Mouse (Mus musculus) lung, embryonic 16.5 days (tissue): ENCODE data around the gene Arhgap32. TPM values are rescaled to one million over a fixed set of nuclear protein-coding genes. Genes with fewer than 3 reads are reported as not detected.

ENCODE experiments used
- ATAC-seq: fragments of 200-750 bp; cut with Nextera tagmentation; 2 replicates; pipeline ENCODE4 v1.8.0; 2017; ENCODE audit warnings: low read depth, mild to moderate bottlenecking, moderate library complexity
- H3K27ac ChIP-seq: fragments of 300-500 bp; sonication (generic); 2 replicates; pipeline ENCODE4 v1.5.1; 2014; ENCODE audit warnings: mild to moderate bottlenecking, control low read depth, low read length
- H3K27me3 ChIP-seq: fragments of 300-500 bp; sonication (generic); 2 replicates; pipeline ENCODE4 v1.6.1; 2014; ENCODE audit warnings: low read depth, low read length, mixed read lengths; ENCODE audit not compliant: control insufficient read depth, insufficient read depth
- H3K36me3 ChIP-seq: fragments of 300-500 bp; sonication (generic); 2 replicates; pipeline ENCODE4 v1.6.1; 2014; ENCODE audit warnings: low read length; ENCODE audit not compliant: control insufficient read depth, insufficient read depth
- H3K4me1 ChIP-seq: fragments of 300-500 bp; sonication (generic); replicated peaks from 2 replicates; pipeline ENCODE4 v1.6.1; 2014; ENCODE audit warnings: low read length, mixed read lengths; ENCODE audit not compliant: control insufficient read depth, insufficient read depth
- H3K4me2 ChIP-seq: fragments of 300-500 bp; sonication (generic); 2 replicates; pipeline ENCODE4 v1.6.1; 2014; ENCODE audit warnings: low read depth, low read length, control low read depth
- H3K4me3 ChIP-seq: fragments of 300-500 bp; sonication (generic); 2 replicates; pipeline ENCODE4 v1.5.1; 2014; ENCODE audit warnings: mild to moderate bottlenecking, low read length, control low read depth
- H3K9ac ChIP-seq: fragments of 300-500 bp; sonication (generic); 2 replicates; pipeline ENCODE4 v1.6.1; 2014; ENCODE audit warnings: low read length, control low read depth
- H3K9me3 ChIP-seq: fragments of 300-500 bp; sonication (generic); 2 replicates; pipeline ENCODE4 v1.6.1; 2016; ENCODE audit warnings: low read length; ENCODE audit not compliant: control insufficient read depth
- WGBS: fragments of 180-500 bp; shearing (Covaris S2); extraction: QIAGEN DNeasy Blood & Tissue Kit; methylation state at CpG from one replicate; pipeline ENCODE4 v1.1.7; 2014; 5-methylcytosine and 5-hydroxymethylcytosine counted together
- polyA plus RNA-seq: library from polyadenylated mRNA; unstranded; fragments of >200 nt; fragmentation: Nextera tagmentation; extraction: Ambion mirVana; gene quantifications from 2 replicates; pipeline ENCODE4 v1.2.1, GENCODE M21; 2015

Gene Arhgap32
- polyA plus RNA-seq, 1 experiment from 2014 or later: 4.9 TPM

DNA sequence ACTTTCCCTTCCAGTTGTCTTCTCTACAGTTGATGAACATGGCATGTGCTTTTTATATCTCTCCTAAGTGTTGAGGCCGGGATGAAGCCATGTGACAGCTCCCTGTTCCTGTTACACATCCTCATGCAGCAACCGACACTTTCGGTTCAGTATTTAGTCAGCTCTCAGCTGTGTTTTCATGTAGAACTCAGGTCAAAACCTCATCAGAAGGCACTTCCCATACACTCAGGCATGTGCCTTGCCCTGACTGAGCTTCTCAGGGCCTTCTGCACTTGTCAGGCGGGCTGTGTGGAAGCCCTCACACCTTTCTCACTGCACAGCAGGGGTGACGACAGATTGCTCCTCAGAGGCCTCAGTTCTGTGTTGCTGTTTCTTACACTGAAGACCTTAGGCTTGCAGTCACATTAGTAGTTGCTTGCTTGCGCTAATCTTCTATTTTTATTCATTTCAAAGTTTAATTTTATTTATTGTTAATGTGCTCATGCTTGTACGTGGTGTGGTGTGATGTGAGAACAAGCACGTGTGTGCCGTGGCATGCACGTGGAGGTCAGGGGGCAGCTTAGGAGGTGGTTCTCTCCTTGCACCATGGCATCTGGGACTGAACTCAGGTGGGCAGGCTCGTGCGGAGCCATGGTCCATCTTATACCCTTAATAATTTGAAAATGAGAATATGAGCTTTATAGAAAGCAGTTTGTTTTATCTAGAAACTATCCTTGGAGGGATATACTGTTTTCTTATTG lies 30.5 kb downstream of the Arhgap32 start:
- ATAC-seq: no peak
- Histone ChIP-seq H3K4me3 (no peak overlapping the region), H3K27ac (no peak overlapping the region), H3K27me3 (no peaks in the 10 kb centered on the region), H3K36me3 (no peaks in the 10 kb centered on the region), H3K9me3 (no peaks in the 10 kb centered on the region), H3K4me1 (no peaks in the 10 kb centered on the region), H3K9ac (no peak overlapping the region), H3K4me2 (no peak overlapping the region)
- WGBS: 43% methylated on average over 12 of the region's 12 CpGs

- WGBS: 84% methylated on average over 3 of the region's 3 CpGs
- no peak overlapping the region for H3K9ac ChIP-seq
- H3K27me3 ChIP-seq: no peaks in the 10 kb centered on the region
- no peak for ATAC-seq
- no peak overlapping the region for H3K4me3 ChIP-seq
- H3K4me2 ChIP-seq: no peak overlapping the region
- no peak overlapping the region for H3K27ac ChIP-seq
- no peaks in the 10 kb centered on the region for H3K4me1 ChIP-seq
- H3K36me3 ChIP-seq: no peaks in the 10 kb centered on the region
- H3K9me3 ChIP-seq: no peaks in the 10 kb centered on the region
Observed at GRCm38 (mm10) chr9:32149241-32149640, 33.3 kb downstream of the Arhgap32 start.

GRCm38 (mm10) chr9:32149836-32150642 lies 34.1 kb downstream of the Arhgap32 start:
- Histone ChIP-seq H3K4me2 (no peak overlapping the region), H3K9me3 (no peaks in the 10 kb centered on the region), H3K27me3 (no peaks in the 10 kb centered on the region), H3K4me1 (no peaks in the 10 kb centered on the region), H3K4me3 (no peak overlapping the region), H3K27ac (no peak overlapping the region), H3K9ac (no peak overlapping the region), H3K36me3 (no peaks in the 10 kb centered on the region)
- 80% methylated on average over 11 of the region's 11 CpGs for WGBS
- ATAC-seq: no peak

DNA sequence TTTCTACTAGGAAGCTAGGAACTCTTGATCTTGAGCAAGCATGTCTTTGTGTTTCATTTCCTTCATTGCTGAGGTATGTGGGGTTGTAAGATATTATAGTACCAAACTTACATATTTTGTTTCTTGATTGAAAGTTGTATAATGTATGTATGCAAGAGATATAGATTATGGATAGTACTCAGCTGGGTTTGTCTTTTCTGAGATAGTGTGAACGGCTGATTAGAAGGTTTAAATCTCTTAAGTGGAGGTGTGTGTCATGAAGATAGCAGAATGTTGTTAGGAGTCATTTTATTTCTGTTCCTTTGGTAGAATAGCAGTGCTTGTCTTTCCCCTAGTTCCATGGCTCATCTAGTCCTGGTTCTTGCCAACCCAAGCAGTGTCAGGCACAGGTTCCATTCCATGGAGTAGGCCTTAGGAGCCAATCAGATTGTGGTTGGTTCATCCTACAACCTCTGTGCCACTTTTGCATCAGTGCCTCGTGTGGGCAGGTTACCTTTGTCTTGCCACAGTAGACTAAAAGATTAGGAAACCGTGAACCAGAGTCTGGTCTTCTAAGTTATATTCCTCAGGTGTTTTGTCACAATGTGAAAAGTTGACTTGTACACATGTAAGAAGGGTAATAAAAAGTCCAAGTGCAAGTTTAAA lies 38.9 kb downstream of the Arhgap32 start:
- 84% methylated on average over 3 of the region's 3 CpGs for WGBS
- Histone ChIP-seq H3K4me2 (no peak overlapping the region), H3K4me3 (no peak overlapping the region), H3K4me1 (no peaks in the 10 kb centered on the region), H3K36me3 (no peaks in the 10 kb centered on the region), H3K27ac (no peak overlapping the region), H3K9ac (no peak overlapping the region), H3K27me3 (no peaks in the 10 kb centered on the region), H3K9me3 (no peaks in the 10 kb centered on the region)
- ATAC-seq: no peak

DNA sequence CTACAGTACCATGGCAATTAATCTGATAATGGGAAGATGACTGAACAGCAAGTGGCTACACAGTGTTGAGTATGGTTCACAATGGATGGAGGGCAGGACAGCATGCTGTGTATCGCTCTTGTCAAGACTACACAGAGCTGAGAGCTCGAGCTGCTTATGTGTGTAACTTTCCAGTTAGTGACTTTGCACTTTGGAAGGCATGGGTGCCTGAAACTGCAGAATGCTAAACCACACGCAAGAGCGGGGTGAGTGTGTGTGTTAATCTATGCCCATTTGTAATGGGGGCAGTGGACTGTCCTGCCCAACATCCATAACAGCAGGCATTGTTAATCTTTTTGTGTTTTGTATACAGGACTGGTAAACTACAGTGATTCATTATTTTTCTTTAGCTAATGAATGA lies 40.8 kb downstream of the Arhgap32 start:
- Histone ChIP-seq H3K9me3 (no peaks in the 10 kb centered on the region), H3K36me3 (no peaks in the 10 kb centered on the region), H3K27ac (no peak overlapping the region), H3K9ac (no peak overlapping the region), H3K4me3 (no peak overlapping the region), H3K4me1 (no peaks in the 10 kb centered on the region), H3K27me3 (no peaks in the 10 kb centered on the region), H3K4me2 (no peak overlapping the region)
- WGBS: 86% methylated on average over 4 of the region's 4 CpGs
- ATAC-seq: no peak

- Histone ChIP-seq H3K36me3 (no peaks in the 10 kb centered on the region), H3K27ac (no peak overlapping the region), H3K9me3 (no peaks in the 10 kb centered on the region), H3K4me2 (no peak overlapping the region), H3K4me1 (no peaks in the 10 kb centered on the region), H3K4me3 (no peak overlapping the region), H3K27me3 (no peaks in the 10 kb centered on the region), H3K9ac (no peak overlapping the region)
- 71% methylated on average over 3 of the region's 3 CpGs for WGBS
- ATAC-seq: no peak
Observed at GRCm38 (mm10) chr9:32157201-32157600, 41.3 kb downstream of the Arhgap32 start.

DNA sequence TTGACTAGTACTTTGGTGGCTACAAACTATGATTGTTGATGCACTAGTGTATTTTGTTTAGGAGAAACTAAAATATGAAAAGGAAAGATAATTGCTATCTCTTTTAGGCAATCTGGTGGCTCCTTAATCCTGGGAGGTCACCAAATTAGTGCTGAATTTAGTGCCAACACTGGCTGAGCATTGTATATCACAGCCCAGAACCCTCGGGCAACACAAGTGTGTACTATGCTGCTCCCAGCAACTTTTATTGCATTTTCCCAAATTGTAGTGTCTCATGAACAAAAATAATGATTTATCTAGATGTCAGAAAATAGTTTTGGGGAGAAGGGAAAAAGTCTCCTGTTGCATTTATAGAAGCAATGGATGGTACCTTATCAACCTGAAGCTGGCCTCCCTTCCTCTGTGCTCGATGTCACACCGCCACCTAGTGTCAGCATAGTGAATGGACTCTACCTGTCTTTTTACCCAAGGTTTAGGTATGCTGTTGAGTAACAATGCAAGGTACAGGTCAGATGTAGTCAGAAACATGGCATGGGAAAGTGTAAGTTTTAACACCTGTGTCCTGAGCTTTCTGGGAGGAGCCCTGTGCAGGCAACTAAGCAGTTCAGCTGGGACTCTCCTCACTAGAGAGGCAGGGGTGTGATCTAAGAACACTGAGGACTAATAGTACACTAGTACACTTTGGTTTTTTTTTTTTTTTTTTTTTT lies 43.1 kb downstream of the Arhgap32 start:
- WGBS: 27% methylated on average over 3 of the region's 3 CpGs
- no peak overlapping the region for H3K9ac ChIP-seq
- no peaks in the 10 kb centered on the region for H3K4me1 ChIP-seq
- H3K4me3 ChIP-seq: no peak overlapping the region
- no peak overlapping the region for H3K27ac ChIP-seq
- H3K9me3 ChIP-seq: no peaks in the 10 kb centered on the region
- peak; percentile 78 for ATAC-seq
- H3K36me3 ChIP-seq: no peaks in the 10 kb centered on the region
- no peaks in the 10 kb centered on the region for H3K27me3 ChIP-seq
- no peak overlapping the region for H3K4me2 ChIP-seq

- H3K4me3 ChIP-seq: no peak overlapping the region
- no peaks in the 10 kb centered on the region for H3K27me3 ChIP-seq
- no peak overlapping the region for H3K9ac ChIP-seq
- peak; percentile 70 for ATAC-seq
- no peaks in the 10 kb centered on the region for H3K36me3 ChIP-seq
- no peak overlapping the region for H3K4me2 ChIP-seq
- no peak overlapping the region for H3K27ac ChIP-seq
- WGBS: 50% methylated on average over 3 of the region's 3 CpGs
- no peaks in the 10 kb centered on the region for H3K9me3 ChIP-seq
- no peaks in the 10 kb centered on the region for H3K4me1 ChIP-seq
Observed at GRCm38 (mm10) chr9:32159724-32160123, 43.8 kb downstream of the Arhgap32 start.

DNA sequence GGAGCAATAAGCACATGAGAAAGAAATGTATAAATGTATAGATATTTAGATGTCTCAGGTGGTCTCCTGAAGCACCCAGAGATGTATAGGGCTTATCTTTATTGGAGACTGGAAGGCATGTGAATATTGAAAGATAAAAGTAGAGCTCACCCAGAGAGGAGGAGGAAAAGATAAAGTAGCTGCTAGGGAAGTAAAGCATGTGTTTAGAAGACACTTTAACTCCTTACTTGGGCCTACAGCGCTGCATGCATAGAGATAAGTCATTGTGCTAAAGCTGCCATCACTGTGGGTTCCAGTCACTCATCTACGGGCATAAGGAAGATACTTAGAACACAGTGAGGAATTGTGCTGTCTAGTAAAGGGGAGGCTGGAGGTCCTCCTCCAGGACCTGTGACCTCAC lies 46.9 kb downstream of the Arhgap32 start:
- Histone ChIP-seq H3K4me3 (no peak overlapping the region), H3K27me3 (no peaks in the 10 kb centered on the region), H3K4me2 (no peak overlapping the region), H3K36me3 (no peaks in the 10 kb centered on the region), H3K9me3 (no peaks in the 10 kb centered on the region), H3K9ac (no peak overlapping the region), H3K4me1 (no peaks in the 10 kb centered on the region), H3K27ac (no peak overlapping the region)
- no peak for ATAC-seq
- 47% methylated on average over 2 of the region's 2 CpGs for WGBS
